Mouse (Mus musculus): ENCODE measurements around the gene Spdl1. TPM values are rescaled to one million over a fixed set of nuclear protein-coding genes. Genes with fewer than 3 reads are reported as not detected.
A peak's percentile ranks its signal among the peaks of the same experiment; 100 is the strongest.

The Spdl1 gene
- total and polyA plus RNA-seq, 3 experiments, result 45.2 to 72.8 (median 61.1) TPM

DNA sequence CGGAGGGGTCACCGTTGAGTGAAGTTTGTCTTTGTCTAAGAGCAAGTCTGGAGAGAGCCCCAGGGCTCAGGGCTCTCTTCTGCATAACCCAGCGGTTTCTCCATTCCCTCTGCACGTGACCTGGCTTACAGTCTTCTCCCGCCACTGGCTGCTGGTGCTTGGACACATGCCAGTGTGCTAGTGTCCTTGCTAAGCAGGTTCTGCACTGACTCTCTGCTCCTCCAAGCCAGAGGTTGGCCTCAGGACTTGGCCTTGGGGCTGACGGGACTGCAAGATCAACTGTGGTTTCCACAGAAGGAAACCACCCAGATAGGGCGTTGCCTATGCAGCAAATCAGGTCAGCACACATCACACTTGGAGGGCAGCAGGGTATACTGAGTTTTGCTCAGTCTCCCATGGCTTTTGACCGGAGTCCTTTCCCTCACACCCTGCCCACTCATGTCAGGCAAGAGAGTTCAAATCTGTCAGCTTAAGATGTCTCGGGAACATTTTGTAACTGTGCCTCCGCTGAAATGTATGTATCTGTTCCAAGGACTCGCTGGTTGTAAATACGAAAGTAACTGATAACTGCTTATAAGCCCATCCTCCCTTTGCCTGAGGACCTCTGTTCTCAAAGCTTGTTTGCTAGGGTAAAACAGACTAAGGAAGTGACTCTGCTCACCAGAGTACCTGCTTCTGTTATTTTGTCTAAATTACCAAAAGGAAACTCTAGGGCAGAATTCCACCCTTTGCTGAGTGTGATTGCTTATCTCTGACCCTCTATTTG, 62.0 kb downstream of the Spdl1 start:
- H3K27ac ChIP-seq (ENCODE audit: insufficient read depth, low read depth), result peak overlapping the region; percentile 71
- peaks cover 17 to 59% of the 10 kb centered on the region in 2 experiments for H3K36me3 ChIP-seq (replicated peaks in 1 of 2; ENCODE audit: control insufficient read depth in 1 of 2, insufficient read depth in 1 of 2, low read length in 1 of 2)
- peaks cover 4% of the 10 kb centered on the region for H3K9me3 ChIP-seq (replicated peaks; ENCODE audit: low read length)
- H3K27me3 ChIP-seq (replicated peaks), result no peaks in the 10 kb centered on the region
- H3K4me1 ChIP-seq (ENCODE audit: control insufficient read depth in 1 of 2, insufficient read depth in 2 of 2), result peaks cover 52 to 95% of the 10 kb centered on the region in 2 experiments
- peaks cover 97% of the 10 kb centered on the region for H3K79me2 ChIP-seq (replicated peaks; ENCODE audit: control insufficient read depth, extremely low read depth, insufficient read depth, poor library complexity, severe bottlenecking)
- peak overlapping the region; percentile 49 for H3K9ac ChIP-seq (ENCODE audit: insufficient read depth, low read depth)
- in situ Hi-C loops (cut with MboI; ENCODE audit: low pct_ligation_motif_present, low pct_unique_long_range_greater_than_20kb, low sequenced_read_pairs) (loop anchor here (5.0 kb wide), 1 partner anchor 44 kb away; no protein-coding TSS in a partner anchor), dilution Hi-C loops (cut with MboI; ENCODE audit: extremely low pct_ligation_motif_present, extremely low pct_unique_long_range_greater_than_20kb, low sequenced_read_pairs) (no loop called here)
- peak overlapping the region; percentile 77 for H3K4me2 ChIP-seq (ENCODE audit: insufficient read depth, low read depth, poor library complexity, severe bottlenecking)
- DNase-seq (ENCODE audit: extremely low read depth), result peak; percentile 75
- peak overlapping the region; percentile 8 to 28 (median 26) for H3K4me3 ChIP-seq (replicated peaks in 1 of 3; ENCODE audit: low read depth in 2 of 3, low read length in 2 of 3, poor library complexity in 1 of 3)
- 0 out of 2 replicates have a peak, but pooled peaks have one; percentile 47 for TF ChIP-seq UBTF (IDR thresholded peaks at IDR 0.05; ENCODE audit: low read depth, low read length)
- TF ChIP-seq E2F4 (IDR thresholded peaks at IDR 0.05; ENCODE audit: insufficient replicate concordance, low read depth, low read length), result no peak
- TF ChIP-seq MYC (IDR thresholded peaks at IDR 0.05; ENCODE audit: low read depth, low read length), result peak; percentile 63; the same call in 1 of the 2 replicates
- peak; percentile 82 for TF ChIP-seq MAZ (IDR thresholded peaks at IDR 0.05; ENCODE audit: low read depth, low read length)
- peak; percentile 81 for TF ChIP-seq MAX (IDR thresholded peaks at IDR 0.05; ENCODE audit: low read length)
- peak; percentile 34; the same call in 1 of the 2 replicates for TF ChIP-seq HCFC1 (IDR thresholded peaks at IDR 0.05; ENCODE audit: low read depth, low read length)
- TF ChIP-seq MEF2A (IDR thresholded peaks at IDR 0.05; ENCODE audit: borderline replicate concordance, low read depth, low read length), result peak; percentile 68; the same call in 1 of the 2 replicates
- peak; percentile 43; the same call in 1 of the 2 replicates for TF ChIP-seq NELFE (IDR thresholded peaks at IDR 0.05; ENCODE audit: low read depth, low read length)
- TF ChIP-seq PAX5 (IDR thresholded peaks at IDR 0.05; ENCODE audit: low read length), result no peak
- peak; percentile 65 for TF ChIP-seq EP300 (IDR thresholded peaks at IDR 0.05; ENCODE audit: low read length)
- TF ChIP-seq ZKSCAN1 (IDR thresholded peaks at IDR 0.05; ENCODE audit: borderline replicate concordance, low read depth, low read length), result no peak
- TF ChIP-seq GABPA (IDR thresholded peaks at IDR 0.05; ENCODE audit: insufficient replicate concordance, low read depth, low read length), result no peak
- TF ChIP-seq ETS1 (conservative IDR thresholded peaks at IDR 0.05; ENCODE audit: low read depth, low read length), result peak; percentile 44; the same call in 1 of the 2 replicates
- TF ChIP-seq NRF1 (IDR thresholded peaks at IDR 0.05; ENCODE audit: low read depth, low read length), result 0 out of 2 replicates have a peak, but pooled peaks have one; percentile 34
- TF ChIP-seq IRF4 (IDR thresholded peaks at IDR 0.05; ENCODE audit: low read depth, low read length), result peak; percentile 65; the same call in 1 of the 2 replicates
- peak; percentile 48; the same call in 1 of the 2 replicates for TF ChIP-seq USF2 (conservative IDR thresholded peaks at IDR 0.05; ENCODE audit: low read depth, low read length)
- TF ChIP-seq ZMIZ1 (IDR thresholded peaks at IDR 0.05; ENCODE audit: low read depth, low read length), result peak; percentile 76; the same call in 1 of the 2 replicates
- peak; percentile 31 for TF ChIP-seq SMC3 (IDR thresholded peaks at IDR 0.05; ENCODE audit: low read depth, low read length)
- TF ChIP-seq TCF12 (IDR thresholded peaks at IDR 0.05; ENCODE audit: low read depth, low read length), result peak; percentile 74; the same call in 1 of the 2 replicates
- 0 out of 2 replicates have a peak, but pooled peaks have one; percentile 53 for TF ChIP-seq CHD2 (IDR thresholded peaks at IDR 0.05; ENCODE audit: low read length)
- peak; percentile 69 for TF ChIP-seq SIN3A (IDR thresholded peaks at IDR 0.05; ENCODE audit: low read length)
- TF ChIP-seq MXI1 (IDR thresholded peaks at IDR 0.05; ENCODE audit: low read depth, low read length), result peak; percentile 84
- peak; percentile 75 for TF ChIP-seq USF1 (IDR thresholded peaks at IDR 0.05; ENCODE audit: low read depth, low read length)
- TF ChIP-seq ELF1 (IDR thresholded peaks at IDR 0.05; ENCODE audit: low read depth, low read length), result peak; percentile 39; the same call in 1 of the 2 replicates
- peak; percentile 94; the same call in 1 of the 2 replicates for TF ChIP-seq CHD1 (IDR thresholded peaks at IDR 0.05; ENCODE audit: low read depth, low read length)
- no peak for TF ChIP-seq RAD21 (IDR thresholded peaks at IDR 0.05; ENCODE audit: low read depth, low read length)
- no peak for TF ChIP-seq CTCF (conservative IDR thresholded peaks at IDR 0.05 in 1 of 2, IDR thresholded peaks at IDR 0.05 in 1 of 2; ENCODE audit: low read depth in 2 of 2, low read length in 2 of 2)
- no peak for TF ChIP-seq ZC3H11A (IDR thresholded peaks at IDR 0.05; ENCODE audit: low read depth, low read length)
- peak; percentile 69; the same call in 1 of the 2 replicates for TF ChIP-seq MAFK (IDR thresholded peaks at IDR 0.05; ENCODE audit: insufficient replicate concordance, low read length)
- no peak for TF ChIP-seq JUN (IDR thresholded peaks at IDR 0.05; ENCODE audit: insufficient read depth, low read depth, low read length)
- no peak for TF ChIP-seq ZNF384 (IDR thresholded peaks at IDR 0.05; ENCODE audit: low read depth, low read length)
- TF ChIP-seq JUND (conservative IDR thresholded peaks at IDR 0.05; ENCODE audit: low read depth, low read length), result peak; percentile 44; the same call in 1 of the 2 replicates
- TF ChIP-seq TBP (conservative IDR thresholded peaks at IDR 0.05; ENCODE audit: low read depth, low read length), result 0 out of 2 replicates have a peak, but pooled peaks have one; percentile 29
- 0 out of 2 replicates have a peak, but pooled peaks have one; percentile 30 for TF ChIP-seq RCOR1 (conservative IDR thresholded peaks at IDR 0.05; ENCODE audit: low read depth, low read length)
- 0 out of 2 replicates have a peak, but pooled peaks have one; percentile 56 for TF ChIP-seq POLR2AphosphoS2 (IDR thresholded peaks at IDR 0.05; ENCODE audit: low read depth, low read length)
- 0 out of 2 replicates have a peak, but pooled peaks have one; percentile 36 for TF ChIP-seq KAT2A (IDR thresholded peaks at IDR 0.05; ENCODE audit: insufficient replicate concordance, low read length)
- TF ChIP-seq POLR2A (IDR thresholded peaks at IDR 0.05; ENCODE audit: low read depth, low read length), result peak; percentile 53; the same call in 1 of the 2 replicates

Data from CH12.LX (cell line).